Mouse (Mus musculus): ENCODE results near the gene Rab29.

GRCm38 (mm10) chr1:131872856-131873255, 5.8 kb downstream of the Rab29 start:
- TF ChIP-seq CTCF (IDR thresholded peaks at IDR 0.05; ENCODE audit: borderline replicate concordance, extremely low read depth, insufficient read depth, insufficient read length) = no peak
- no peak for TF ChIP-seq POLR2A (IDR thresholded peaks at IDR 0.05; ENCODE audit: borderline replicate concordance, extremely low read depth, insufficient read depth, insufficient read length, poor library complexity, severe bottlenecking)

All from brain, embryonic 14.5 days (tissue).